Mouse (Mus musculus): ENCODE measurements around the gene Gm5169.
"Not testable (repeated sequence)": the region's sequence is repeated elsewhere in the genome, so short reads cannot be mapped to it uniquely, and the experiment has no call there.

Gm5169 gene

DNA sequence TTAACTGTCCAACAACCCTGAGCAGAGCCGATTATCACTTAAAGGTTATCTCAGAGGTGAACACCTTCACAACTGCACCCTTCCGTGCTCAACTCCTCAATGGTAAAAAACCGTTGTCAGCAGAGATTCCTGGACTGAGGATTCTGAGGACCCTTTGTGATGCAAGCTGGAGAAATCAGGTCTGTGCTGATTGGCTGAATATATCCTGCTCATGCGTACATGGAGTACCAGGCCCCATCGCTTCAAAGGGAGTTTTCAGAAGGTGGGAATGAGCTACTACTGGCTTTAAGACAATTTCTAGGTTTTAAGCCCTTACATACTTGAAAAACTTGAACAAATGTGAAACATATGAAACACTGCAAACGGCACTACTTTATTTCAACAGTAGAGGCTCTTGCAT is at the start of gene Gm5169:
Gm5169 (minus strand) TSS at position 101 of the 400 bp plus-strand sequence.
- DNase-seq = not testable (repeated sequence)

DNA sequence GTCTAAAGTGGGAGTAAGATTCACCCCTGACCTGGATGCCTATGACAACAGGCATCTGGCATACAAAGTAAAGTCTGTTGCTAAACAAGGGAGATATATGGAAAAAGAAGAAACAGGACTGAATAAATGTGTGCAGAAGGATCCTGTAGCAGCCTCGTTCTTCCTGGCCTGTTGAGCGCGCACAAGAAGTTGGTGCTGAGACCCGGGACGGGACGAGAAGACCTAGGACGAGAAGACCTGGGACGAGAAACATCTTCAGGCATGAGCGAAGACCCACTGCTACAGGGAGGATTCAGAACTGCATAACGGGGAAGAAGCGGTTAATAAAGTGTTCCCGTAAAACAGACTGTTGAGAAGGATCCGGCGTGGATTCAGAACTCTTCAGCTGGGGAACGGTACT is 46.2 kb upstream of the Gm5169 start:
- DNase-seq = not testable (repeated sequence)

Data from thymus, postnatal 14 days (tissue).